Mouse (Mus musculus) liver, embryonic 16.5 days (tissue): ENCODE measurements around the gene Kansl1l. TPM values are rescaled to one million over a fixed set of nuclear protein-coding genes. Genes with fewer than 3 reads are reported as not detected.
"Not testable (repeated sequence)": the region's sequence is repeated elsewhere in the genome, so short reads cannot be mapped to it uniquely, and the experiment has no call there.

Source experiments
- ATAC-seq: fragments of 200-750 bp; cut with Nextera tagmentation; 2 replicates; pipeline ENCODE4 v1.8.0; 2017; ENCODE audit warnings: low read depth, mild to moderate bottlenecking, moderate number of reproducible peaks, moderate library complexity
- H3K27ac ChIP-seq: fragments of 300-500 bp; sonication (generic); 2 replicates; pipeline ENCODE4 v1.5.1; 2014; ENCODE audit warnings: mild to moderate bottlenecking, low read length
- H3K27me3 ChIP-seq: fragments of 300-500 bp; sonication (generic); 2 replicates; pipeline ENCODE4 v1.6.1; 2014; ENCODE audit warnings: low read depth, low read length, mixed read lengths; ENCODE audit not compliant: control insufficient read depth, insufficient read depth
- H3K36me3 ChIP-seq: fragments of 300-500 bp; sonication (generic); 2 replicates; pipeline ENCODE4 v1.6.1; 2014; ENCODE audit warnings: mild to moderate bottlenecking; ENCODE audit not compliant: control insufficient read depth, insufficient read depth
- H3K4me1 ChIP-seq: fragments of 300-500 bp; sonication (generic); 2 replicates; pipeline ENCODE4 v1.6.1; 2014; ENCODE audit warnings: low read depth, low read length, mixed read lengths; ENCODE audit not compliant: control insufficient read depth
- H3K4me2 ChIP-seq: fragments of 300-500 bp; sonication (generic); 2 replicates; pipeline ENCODE4 v1.6.1; 2014; ENCODE audit warnings: low read depth, low read length, mixed read lengths
- H3K4me3 ChIP-seq: fragments of 300-500 bp; sonication (generic); 2 replicates; pipeline ENCODE4 v1.5.1; 2014; ENCODE audit warnings: low read depth, mild to moderate bottlenecking, low read length
- H3K9ac ChIP-seq: fragments of 300-500 bp; sonication (generic); 2 replicates; pipeline ENCODE4 v1.6.1; 2014; ENCODE audit warnings: low read depth, low read length
- H3K9me3 ChIP-seq: fragments of 300-500 bp; sonication (generic); replicated peaks from 2 replicates; pipeline ENCODE4 v1.6.1; 2016; ENCODE audit warnings: low read length; ENCODE audit not compliant: control insufficient read depth
- WGBS: fragments of 180-500 bp; shearing (Covaris S2); extraction: QIAGEN DNeasy Blood & Tissue Kit; methylation state at CpG from one replicate; pipeline ENCODE4 v1.1.7; 2014; ENCODE audit not compliant: insufficient replicate concordance; 5-methylcytosine and 5-hydroxymethylcytosine counted together
- polyA plus RNA-seq: library from polyadenylated mRNA; unstranded; fragments of >200 nt; fragmentation: Nextera tagmentation; extraction: Ambion mirVana; gene quantifications from 2 replicates; pipeline ENCODE4 v1.2.1, GENCODE M21; 2015

The Kansl1l gene
- polyA plus RNA-seq, 1 experiment from 2014 or later: 3.7 TPM

GRCm38 (mm10) chr1:66712859-66713258 lies 104.5 kb downstream of the Kansl1l start:
- Histone ChIP-seq H3K4me2 (no peak overlapping the region), H3K4me1 (no peaks in the 10 kb centered on the region), H3K36me3 (peaks cover 19% of the 10 kb centered on the region), H3K9me3 (no peaks in the 10 kb centered on the region), H3K4me3 (no peak overlapping the region), H3K27ac (no peak overlapping the region), H3K9ac (no peak overlapping the region), H3K27me3 (no peaks in the 10 kb centered on the region)
- ATAC-seq: no peak
- WGBS: 79% methylated on average over 3 of the region's 3 CpGs

GRCm38 (mm10) chr1:66704523-66704922 lies 112.8 kb downstream of the Kansl1l start:
- Histone ChIP-seq H3K27me3 (no peaks in the 10 kb centered on the region), H3K9me3 (no peaks in the 10 kb centered on the region), H3K36me3 (peaks cover 6% of the 10 kb centered on the region; the same call in 1 of the 2 replicates), H3K27ac (no peak overlapping the region), H3K9ac (no peak overlapping the region), H3K4me2 (no peak overlapping the region), H3K4me1 (peaks cover 19% of the 10 kb centered on the region), H3K4me3 (no peak overlapping the region)
- 74% methylated on average over 6 of the region's 6 CpGs for WGBS
- no peak for ATAC-seq

GRCm38 (mm10) chr1:66702623-66703345 lies 114.6 kb downstream of the Kansl1l start:
- H3K4me2 ChIP-seq: peak overlapping the region; percentile 65
- no peaks in the 10 kb centered on the region for H3K27me3 ChIP-seq
- peaks cover 19% of the 10 kb centered on the region for H3K4me1 ChIP-seq
- no peaks in the 10 kb centered on the region for H3K9me3 ChIP-seq
- H3K4me3 ChIP-seq: peak overlapping the region; percentile 92
- WGBS: 30% methylated on average over 4 of the region's 4 CpGs
- H3K9ac ChIP-seq: no peak overlapping the region
- no peak overlapping the region for H3K27ac ChIP-seq
- peaks cover 6% of the 10 kb centered on the region; the same call in 1 of the 2 replicates for H3K36me3 ChIP-seq
- ATAC-seq: 0 out of 2 replicates have a peak, but pooled peaks have one; percentile 3

- Histone ChIP-seq H3K27ac (peak overlapping the region; percentile 82; the same call in 1 of the 2 replicates), H3K4me1 (peaks cover 19% of the 10 kb centered on the region), H3K9ac (peak overlapping the region; percentile 89), H3K4me2 (peak overlapping the region; percentile 65), H3K9me3 (no peaks in the 10 kb centered on the region), H3K27me3 (no peaks in the 10 kb centered on the region), H3K4me3 (peak overlapping the region; percentile 92), H3K36me3 (peaks cover 3% of the 10 kb centered on the region; the same call in 1 of the 2 replicates)
- ATAC-seq: no peak
- WGBS: 22% methylated on average over 2 of the region's 2 CpGs
Measured at GRCm38 (mm10) chr1:66701576-66701940, 115.8 kb downstream of the Kansl1l start.

GRCm38 (mm10) chr1:66700693-66701575 lies 116.4 kb downstream of the Kansl1l start, which contains the start of gene Rpe:
Gene Rpe, plus strand, starts transcription at chr1:66700831.
- H3K27me3 ChIP-seq: no peaks in the 10 kb centered on the region
- under 1% methylated on average over 73 of the region's 73 CpGs for WGBS
- H3K9ac ChIP-seq: peak within 1 kb of the TSS; percentile 89
- peaks cover 19% of the 10 kb centered on the region for H3K4me1 ChIP-seq
- peak; percentile 99 for ATAC-seq
- peak within 1 kb of the TSS; percentile 82 for H3K27ac ChIP-seq
- no peaks in the 10 kb centered on the region for H3K9me3 ChIP-seq
- peak within 1 kb of the TSS; percentile 92 for H3K4me3 ChIP-seq
- no peaks in the 10 kb centered on the region for H3K36me3 ChIP-seq
- peak within 1 kb of the TSS; percentile 65 for H3K4me2 ChIP-seq

- peaks cover 19% of the 10 kb centered on the region for H3K4me1 ChIP-seq
- H3K4me2 ChIP-seq: peak overlapping the region; percentile 65
- H3K27me3 ChIP-seq: no peaks in the 10 kb centered on the region
- H3K27ac ChIP-seq: no peak overlapping the region; the same call in 1 of the 2 replicates
- H3K36me3 ChIP-seq: no peaks in the 10 kb centered on the region
- no peak for ATAC-seq
- peak overlapping the region; percentile 92 for H3K4me3 ChIP-seq
- H3K9me3 ChIP-seq: no peaks in the 10 kb centered on the region
- 55% methylated on average over 5 of the region's 5 CpGs for WGBS
- H3K9ac ChIP-seq: no peak overlapping the region
Measured at GRCm38 (mm10) chr1:66700149-66700692, 117.1 kb downstream of the Kansl1l start.

GRCm38 (mm10) chr1:66699630-66700029 lies 117.7 kb downstream of the Kansl1l start:
- not testable (repeated sequence) for ATAC-seq

GRCm38 (mm10) chr1:66695296-66695695 lies 122.1 kb downstream of the Kansl1l start:
- Histone ChIP-seq H3K4me3 (no peak overlapping the region), H3K4me1 (peaks cover 1% of the 10 kb centered on the region; the same call in 1 of the 2 replicates), H3K4me2 (no peak overlapping the region), H3K27ac (no peak overlapping the region), H3K9ac (no peak overlapping the region), H3K27me3 (no peaks in the 10 kb centered on the region), H3K36me3 (no peaks in the 10 kb centered on the region), H3K9me3 (no peaks in the 10 kb centered on the region)
- WGBS: 61% methylated on average over 7 of the region's 7 CpGs
- no peak for ATAC-seq

More at GRCm38 (mm10) chr1:66699630-66700029, 117.7 kb downstream of the Kansl1l start:
- H3K27ac ChIP-seq, H3K36me3 ChIP-seq, H3K4me3 ChIP-seq, H3K9ac ChIP-seq, H3K4me2 ChIP-seq, H3K27me3 ChIP-seq, H3K9me3 ChIP-seq: not testable (repeated sequence)
- WGBS: 85% methylated on average over 10 of the region's 10 CpGs
- H3K4me1 ChIP-seq: peaks cover 18% of the 10 kb centered on the region
